Mouse (Mus musculus): ENCODE measurements at regions not wholly inside any gene's neighbourhood (a gene's known extent, or its start where the extent isn't known, plus 50 kb on each side); places are given as distances from the start of the nearest gene placed in this dataset.

DNA sequence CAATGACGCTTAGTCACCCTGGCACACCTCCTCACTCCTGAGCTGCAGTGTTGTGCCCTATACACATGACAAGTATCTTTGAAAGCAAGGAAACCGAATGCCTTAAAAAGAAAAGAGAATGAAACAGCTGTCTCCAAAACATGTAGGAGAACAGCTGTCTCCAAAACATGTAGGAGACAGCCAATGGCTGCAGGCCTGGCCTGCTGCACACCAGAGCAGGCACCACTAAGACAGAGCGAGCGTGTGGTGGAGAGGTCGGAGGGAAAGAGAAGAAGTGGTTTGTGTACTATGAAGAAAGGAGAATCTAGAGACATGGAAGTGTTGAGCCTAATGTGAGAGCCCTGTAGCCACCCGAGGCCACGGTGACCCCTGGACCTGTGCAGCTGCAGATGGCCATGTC is 142.5 kb downstream of the Atp23 start:
- Histone ChIP-seq H3K4me3 (ENCODE audit: insufficient read depth, low read depth, low read length) (no peak overlapping the region), H3K4me1 (ENCODE audit: control insufficient read depth, insufficient read depth, low read length) (no peaks in the 10 kb centered on the region), H3K27ac (ENCODE audit: insufficient read depth, low read depth, low read length) (no peak overlapping the region)
- WGBS = 87% methylated on average over 7 of the region's 7 CpGs
- TF ChIP-seq CTCF (IDR thresholded peaks at IDR 0.05; ENCODE audit: insufficient read depth, low read depth, low read length) = no peak

DNA sequence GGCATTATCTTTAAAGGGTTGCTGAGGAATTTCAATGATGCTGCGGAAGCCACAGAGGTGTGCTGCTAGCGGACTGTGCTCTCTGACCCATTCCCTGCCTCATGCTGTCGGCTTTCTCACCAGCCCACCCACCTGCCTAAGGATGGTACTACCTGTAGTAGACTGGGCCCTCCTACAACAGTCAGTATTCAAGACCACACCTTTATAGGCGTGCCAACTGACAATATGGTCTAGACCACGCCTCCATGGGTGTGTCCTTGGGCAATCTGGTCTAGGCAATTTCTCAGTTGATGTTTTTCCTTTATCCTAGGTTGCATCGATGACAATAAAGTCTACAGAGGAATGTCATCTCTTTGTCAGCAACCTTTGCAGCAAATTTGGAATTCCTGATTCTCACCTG is 148.0 kb downstream of the Atp23 start:
- Histone ChIP-seq H3K27ac (ENCODE audit: insufficient read depth, low read depth, low read length) (no peak overlapping the region), H3K4me1 (ENCODE audit: control insufficient read depth, insufficient read depth, low read length) (no peaks in the 10 kb centered on the region), H3K4me3 (ENCODE audit: insufficient read depth, low read depth, low read length) (no peak overlapping the region)
- TF ChIP-seq CTCF (IDR thresholded peaks at IDR 0.05; ENCODE audit: insufficient read depth, low read depth, low read length) (no peak), POLR2A (IDR thresholded peaks at IDR 0.05; ENCODE audit: insufficient read depth, low read depth, low read length) (no peak)
- WGBS = 77% methylated on average over 6 of the region's 6 CpGs

GRCm38 (mm10) chr10:126752699-126753098 is 148.5 kb downstream of the Atp23 start:
- no peak for TF ChIP-seq CTCF (IDR thresholded peaks at IDR 0.05; ENCODE audit: insufficient read depth, low read depth, low read length)
- TF ChIP-seq POLR2A (IDR thresholded peaks at IDR 0.05; ENCODE audit: insufficient read depth, low read depth, low read length) = no peak
- Histone ChIP-seq H3K4me1 (ENCODE audit: control insufficient read depth, insufficient read depth, low read length) (no peaks in the 10 kb centered on the region), H3K4me3 (ENCODE audit: insufficient read depth, low read depth, low read length) (no peak overlapping the region), H3K27ac (ENCODE audit: insufficient read depth, low read depth, low read length) (no peak overlapping the region)
- WGBS = 51% methylated on average over 11 of the region's 11 CpGs

DNA sequence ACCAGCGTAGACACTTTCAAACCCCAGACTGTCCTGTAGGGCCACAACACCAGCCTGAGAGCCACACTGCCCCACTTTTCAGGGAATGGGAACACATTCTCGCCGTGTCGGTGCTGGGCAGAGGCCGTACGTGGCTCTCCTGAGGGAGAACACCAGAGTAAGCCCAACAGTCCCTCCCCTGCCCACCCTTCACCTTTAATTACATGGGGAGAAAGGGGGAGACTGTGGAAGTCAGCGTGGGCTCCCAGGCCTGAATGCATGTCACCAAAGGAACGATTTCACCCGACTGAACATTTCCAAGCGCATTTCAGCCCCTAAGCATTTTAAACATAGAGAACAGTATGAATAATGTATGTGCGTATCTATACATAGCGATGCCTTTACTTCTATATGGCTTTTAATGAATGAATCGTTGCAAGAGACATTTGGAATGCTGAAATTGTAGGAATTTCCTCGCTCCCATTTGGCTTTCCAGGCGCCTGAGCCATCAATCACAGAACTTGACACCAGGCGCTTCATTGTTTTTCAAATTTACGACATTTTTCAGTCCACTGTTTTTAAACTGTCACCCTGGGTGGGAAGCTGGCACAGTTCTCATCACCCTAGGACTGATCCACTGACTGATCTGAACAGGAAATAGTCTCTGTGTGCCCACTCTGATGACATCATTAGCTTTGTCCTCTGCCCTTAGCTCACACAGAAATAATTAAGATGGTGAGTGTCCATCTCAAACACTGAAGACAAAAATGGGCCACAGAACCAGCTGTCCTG is 152.3 kb downstream of the Atp23 start:
- Histone ChIP-seq H3K4me1 (ENCODE audit: control insufficient read depth, insufficient read depth, low read length) (no peaks in the 10 kb centered on the region), H3K4me3 (ENCODE audit: insufficient read depth, low read depth, low read length) (no peak overlapping the region), H3K27ac (ENCODE audit: insufficient read depth, low read depth, low read length) (no peak overlapping the region)
- 67% methylated on average over 17 of the region's 17 CpGs for WGBS
- no peak for TF ChIP-seq POLR2A (IDR thresholded peaks at IDR 0.05; ENCODE audit: insufficient read depth, low read depth, low read length)
- no peak for TF ChIP-seq CTCF (IDR thresholded peaks at IDR 0.05; ENCODE audit: insufficient read depth, low read depth, low read length)

DNA sequence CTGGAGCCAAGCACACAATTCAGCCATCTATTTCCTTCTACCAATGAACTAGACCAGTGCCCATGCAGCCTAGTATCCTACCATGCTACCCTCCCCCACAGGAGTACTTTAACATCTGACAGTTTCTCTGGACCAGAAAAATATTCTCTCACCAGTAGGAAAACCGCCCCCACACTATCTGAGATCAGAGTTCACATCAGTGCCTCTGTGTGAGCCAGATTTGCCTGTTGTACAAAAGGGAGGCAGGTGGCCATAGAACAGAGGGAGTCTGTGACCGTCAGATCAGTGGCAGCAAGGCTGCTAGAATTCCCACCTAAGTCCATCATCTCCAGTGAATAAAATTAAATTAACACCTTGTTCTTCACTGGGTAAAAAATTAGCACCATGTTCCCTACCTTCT is 166.5 kb downstream of the Atp23 start:
- H3K27ac ChIP-seq (ENCODE audit: insufficient read depth, low read depth, low read length) = no peak overlapping the region
- WGBS = 55% methylated on average over 2 of the region's 2 CpGs
- no peak overlapping the region for H3K4me3 ChIP-seq (ENCODE audit: insufficient read depth, low read depth, low read length)
- no peak for TF ChIP-seq POLR2A (IDR thresholded peaks at IDR 0.05; ENCODE audit: insufficient read depth, low read depth, low read length)
- TF ChIP-seq CTCF (IDR thresholded peaks at IDR 0.05; ENCODE audit: insufficient read depth, low read depth, low read length) = no peak
- no peaks in the 10 kb centered on the region for H3K4me1 ChIP-seq (ENCODE audit: control insufficient read depth, insufficient read depth, low read length)

- Histone ChIP-seq H3K27ac (ENCODE audit: insufficient read depth, low read depth, low read length) (no peak overlapping the region), H3K4me3 (ENCODE audit: insufficient read depth, low read depth, low read length) (no peak overlapping the region), H3K4me1 (ENCODE audit: control insufficient read depth, insufficient read depth, low read length) (no peaks in the 10 kb centered on the region)
- TF ChIP-seq CTCF (IDR thresholded peaks at IDR 0.05; ENCODE audit: insufficient read depth, low read depth, low read length) (no peak), POLR2A (IDR thresholded peaks at IDR 0.05; ENCODE audit: insufficient read depth, low read depth, low read length) (no peak)
- 57% methylated on average over 4 of the region's 4 CpGs for WGBS
Observed at GRCm38 (mm10) chr10:126727840-126728239, 173.3 kb downstream of the Atp23 start.

DNA sequence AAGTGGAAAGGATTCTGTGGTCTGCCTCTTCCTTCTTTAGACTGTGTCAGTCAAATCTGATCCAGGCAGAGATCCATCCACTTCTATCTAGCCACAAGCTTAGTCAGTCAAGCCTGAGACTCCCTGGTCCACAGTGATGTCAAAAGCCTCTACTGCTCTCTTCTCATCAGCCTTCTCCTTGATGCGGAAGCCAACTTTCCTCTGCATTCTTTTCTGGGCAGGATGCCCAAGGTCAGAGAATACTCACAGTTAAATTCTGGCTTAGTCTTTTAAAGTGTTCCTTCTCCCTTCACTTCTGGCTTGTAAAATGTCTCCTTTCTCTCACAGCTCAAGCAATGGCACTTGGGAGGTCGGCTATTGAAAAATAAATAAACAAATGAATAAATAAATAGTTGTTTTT is 183.2 kb downstream of the Atp23 start:
- H3K4me1 ChIP-seq (ENCODE audit: control insufficient read depth, insufficient read depth, low read length) = no peaks in the 10 kb centered on the region
- TF ChIP-seq CTCF (IDR thresholded peaks at IDR 0.05; ENCODE audit: insufficient read depth, low read depth, low read length) (no peak), POLR2A (IDR thresholded peaks at IDR 0.05; ENCODE audit: insufficient read depth, low read depth, low read length) (no peak)
- no peak overlapping the region for H3K4me3 ChIP-seq (ENCODE audit: insufficient read depth, low read depth, low read length)
- H3K27ac ChIP-seq (ENCODE audit: insufficient read depth, low read depth, low read length) = no peak overlapping the region
- WGBS = 42% methylated on average over 2 of the region's 2 CpGs

DNA sequence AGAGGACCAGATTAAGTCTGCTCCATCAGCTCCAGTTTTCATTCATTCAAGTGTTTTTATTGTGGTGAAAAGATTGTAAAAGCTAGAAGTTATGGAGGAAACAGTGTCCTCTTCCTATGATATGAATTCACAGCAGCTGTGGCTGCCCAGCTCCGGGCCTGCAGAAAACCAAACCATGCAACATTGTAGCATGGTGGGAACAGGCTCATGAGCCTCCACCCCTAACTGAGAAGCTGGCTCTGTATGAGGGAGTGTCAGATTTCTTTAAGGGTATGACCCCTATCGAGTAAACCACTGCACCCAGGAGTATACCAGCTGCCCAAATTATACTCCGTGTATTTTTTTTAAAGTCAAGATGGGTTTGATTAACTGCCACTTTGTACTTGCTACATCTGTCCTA is 189.4 kb downstream of the Atp23 start:
- 60% methylated on average over 3 of the region's 3 CpGs for WGBS
- H3K27ac ChIP-seq (ENCODE audit: insufficient read depth, low read depth, low read length) = no peak overlapping the region
- no peak overlapping the region for H3K4me3 ChIP-seq (ENCODE audit: insufficient read depth, low read depth, low read length)
- no peaks in the 10 kb centered on the region for H3K4me1 ChIP-seq (ENCODE audit: control insufficient read depth, insufficient read depth, low read length)
- TF ChIP-seq CTCF (IDR thresholded peaks at IDR 0.05; ENCODE audit: insufficient read depth, low read depth, low read length) (no peak), POLR2A (IDR thresholded peaks at IDR 0.05; ENCODE audit: insufficient read depth, low read depth, low read length) (no peak)

DNA sequence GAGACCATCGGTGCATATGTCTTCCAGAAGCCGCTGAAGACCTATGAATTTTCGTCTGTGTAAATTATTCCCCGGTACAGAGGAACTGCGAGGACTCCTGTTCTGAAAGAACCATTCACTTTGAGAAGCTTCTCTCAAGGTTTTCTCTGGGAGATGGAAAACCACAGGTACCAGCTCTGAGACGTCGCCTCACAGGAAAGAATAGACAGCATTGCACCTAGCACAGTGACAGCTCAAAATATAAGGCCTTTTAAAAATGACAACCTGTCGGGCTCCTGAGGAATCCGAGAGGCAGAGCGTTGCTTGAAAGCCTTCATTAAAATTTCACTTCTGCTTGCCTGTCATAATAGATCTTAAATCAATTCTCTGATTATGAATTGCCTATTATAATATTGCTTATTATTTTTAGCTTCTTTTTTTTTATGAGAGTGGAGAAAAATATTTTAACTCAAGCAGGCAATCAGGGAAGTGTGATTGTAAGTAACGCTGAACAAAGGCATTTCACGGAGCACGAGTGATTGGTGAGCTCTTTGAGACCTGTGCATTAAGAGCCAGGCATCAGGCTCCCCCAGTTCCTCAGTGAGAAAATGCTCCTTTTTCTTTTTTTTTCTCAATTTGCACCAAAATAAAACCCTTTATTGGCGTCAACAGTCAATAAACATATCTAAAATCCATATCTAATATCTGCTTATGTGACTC is 191.8 kb downstream of the Atp23 start:
- Histone ChIP-seq H3K4me3 (ENCODE audit: insufficient read depth, low read depth, low read length) (no peak overlapping the region), H3K4me1 (ENCODE audit: control insufficient read depth, insufficient read depth, low read length) (no peaks in the 10 kb centered on the region), H3K27ac (ENCODE audit: insufficient read depth, low read depth, low read length) (no peak overlapping the region)
- WGBS = 76% methylated on average over 14 of the region's 14 CpGs
- no peak for TF ChIP-seq CTCF (IDR thresholded peaks at IDR 0.05; ENCODE audit: insufficient read depth, low read depth, low read length)
- no peak for TF ChIP-seq POLR2A (IDR thresholded peaks at IDR 0.05; ENCODE audit: insufficient read depth, low read depth, low read length)
